Mouse (Mus musculus) heart, adult 2 months (tissue): ENCODE data around the gene Nfe2l2. TPM values are rescaled to one million over a fixed set of nuclear protein-coding genes. Genes with fewer than 3 reads are reported as not detected.
A peak's percentile ranks its signal among the peaks of the same experiment; 100 is the strongest.
"Not testable (repeated sequence)": the region's sequence is repeated elsewhere in the genome, so short reads cannot be mapped to it uniquely, and the experiment has no call there.

Experiments
- DNase-seq, 2 experiments: peaks; one replicate each; pipeline ENCODE4 v3.0.0; 2021
- H3K27ac ChIP-seq: fragments of 200-600 bp; 2 replicates; pipeline ENCODE4 v1.8.1; 2022
- H3K27me3 ChIP-seq: fragments of 200-500 bp; 2 replicates; pipeline ENCODE4 v1.6.1; 2012; ENCODE audit warnings: mild to moderate bottlenecking, low read length, inconsistent platforms, mixed read lengths; ENCODE audit not compliant: control insufficient read depth, insufficient read depth
- H3K36me3 ChIP-seq: fragments of 200-500 bp; 2 replicates; pipeline ENCODE4 v1.6.1; 2012; ENCODE audit warnings: low read length, inconsistent platforms; ENCODE audit not compliant: control insufficient read depth, insufficient read depth
- H3K4me1 ChIP-seq: fragments of 200-500 bp; 2 replicates; pipeline ENCODE4 v1.6.1; 2011; ENCODE audit warnings: low read length; ENCODE audit not compliant: control insufficient read depth, insufficient read depth
- H3K4me3 ChIP-seq: fragments of 200-600 bp; 2 replicates; pipeline ENCODE4 v1.8.1; 2022
- H3K79me2 ChIP-seq: fragments of 200-500 bp; replicated peaks from 2 replicates; pipeline ENCODE4 v1.6.1; 2012; ENCODE audit warnings: mild to moderate bottlenecking, inconsistent platforms, low read length, moderate library complexity, mixed read lengths; ENCODE audit not compliant: control insufficient read depth, insufficient read depth
- H3K9ac ChIP-seq: fragments of 200-500 bp; 2 replicates; pipeline ENCODE4 v1.6.1; 2012; ENCODE audit warnings: low read depth, mild to moderate bottlenecking, control low read depth, inconsistent platforms, low read length, mixed read lengths
- CTCF ChIP-seq: fragments of 200-600 bp; IDR thresholded peaks from 2 replicates; pipeline ENCODE4 v1.8.1; 2022; ENCODE audit warnings: antibody characterized with exemption, mild to moderate bottlenecking, moderate library complexity
- EP300 ChIP-seq: fragments of 200-500 bp; IDR thresholded peaks from 2 replicates; pipeline ENCODE4 v1.6.1; 2011; ENCODE audit warnings: low read depth, low read length, control low read depth; ENCODE audit not compliant: insufficient read depth
- POLR2A ChIP-seq: fragments of 200-500 bp; IDR thresholded peaks from 2 replicates; pipeline ENCODE4 v1.6.1; 2011; ENCODE audit warnings: mild to moderate bottlenecking, low read depth, low read length, control low read depth; ENCODE audit not compliant: insufficient read depth
- WGBS: fragments of 180-500 bp; shearing (Covaris S2); methylation state at CpG from one replicate; pipeline ENCODE4 v1.1.7; 2018; 5-methylcytosine and 5-hydroxymethylcytosine counted together
- intact Hi-C: fragments of 180-260 bp; cut with DNase I; formaldehyde crosslinking; loops from one replicate; pipeline ENCODE4 v1.15.1; 2025
- polyA plus RNA-seq: library from polyadenylated mRNA; depleted of rRNA; stranded (reverse); fragments of >200 nt; gene quantifications from 2 replicates; pipeline ENCODE4 v1.2.3, GENCODE M21; 2012
- total RNA-seq, 2 experiments: library from RNA; stranded (reverse); gene quantifications; 2 replicates each; pipeline ENCODE4 v1.2.3; 2021

Nfe2l2 gene
- total and polyA plus RNA-seq, 3 experiments = 36.5 to 67.1 (median 56.2) TPM

DNA sequence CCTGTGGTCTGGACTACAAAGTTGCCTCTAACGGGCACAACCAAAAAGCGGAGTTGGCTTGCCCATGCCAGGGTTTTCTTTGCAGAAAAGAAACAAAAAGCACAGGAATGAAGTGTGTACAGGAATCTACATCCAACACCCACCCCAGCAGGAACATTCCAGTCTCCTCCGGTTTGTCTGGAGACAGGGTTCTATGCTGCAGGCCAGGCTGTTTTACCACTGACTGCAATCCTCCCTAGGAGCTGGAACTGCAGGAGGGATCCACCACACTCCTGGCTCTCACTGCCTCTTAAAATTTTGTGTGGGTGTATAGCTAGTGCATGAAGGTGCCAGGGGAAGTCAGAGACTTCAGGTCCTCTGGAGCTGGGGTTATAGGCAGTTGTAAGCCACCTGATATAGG is 5.6 kb downstream of the Nfe2l2 start:
- H3K79me2 ChIP-seq = peaks cover 10% of the 10 kb centered on the region
- intact Hi-C loops = no loop called here
- H3K36me3 ChIP-seq = peaks cover 55% of the 10 kb centered on the region
- peaks cover 31% of the 10 kb centered on the region for H3K4me1 ChIP-seq
- no peaks in the 10 kb centered on the region for H3K27me3 ChIP-seq
- TF ChIP-seq CTCF (no peak), POLR2A (no peak), EP300 (no peak)
- no peak overlapping the region; the same call in 1 of the 2 replicates for H3K9ac ChIP-seq
- DNase-seq = no peak
- WGBS = 63% methylated on average over 3 of the region's 3 CpGs
- H3K4me3 ChIP-seq = no peak overlapping the region
- no peak overlapping the region for H3K27ac ChIP-seq

DNA sequence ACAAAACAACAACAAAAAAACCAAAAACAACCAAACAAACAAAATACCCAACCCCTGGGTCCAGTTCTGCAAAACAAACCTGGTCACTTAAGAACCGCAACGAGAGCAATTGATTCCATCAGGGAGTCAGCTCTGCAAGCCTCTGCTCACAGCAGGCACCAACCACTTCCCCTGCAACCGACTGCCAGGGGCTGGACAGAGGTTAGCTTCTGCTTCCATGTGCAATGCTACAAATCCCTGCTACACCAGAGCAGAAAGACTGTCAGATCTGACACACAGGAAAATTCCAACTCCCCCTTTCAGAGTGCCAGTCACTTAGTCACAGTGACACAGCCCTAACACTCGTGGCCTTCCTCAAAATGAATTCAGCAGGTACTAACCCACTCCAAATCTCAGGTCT is 6.4 kb downstream of the Nfe2l2 start:
- DNase-seq = no peak
- H3K9ac ChIP-seq = no peak overlapping the region
- no peak for TF ChIP-seq CTCF
- no peak for TF ChIP-seq EP300
- TF ChIP-seq POLR2A = no peak
- H3K27me3 ChIP-seq = no peaks in the 10 kb centered on the region
- H3K4me1 ChIP-seq = peaks cover 37% of the 10 kb centered on the region
- peaks cover 64% of the 10 kb centered on the region for H3K36me3 ChIP-seq
- H3K79me2 ChIP-seq = peaks cover 12% of the 10 kb centered on the region
- peak overlapping the region; percentile 69 for H3K27ac ChIP-seq
- intact Hi-C loops = no loop called here
- WGBS = 29% methylated on average over 4 of the region's 4 CpGs
- no peak overlapping the region for H3K4me3 ChIP-seq

DNA sequence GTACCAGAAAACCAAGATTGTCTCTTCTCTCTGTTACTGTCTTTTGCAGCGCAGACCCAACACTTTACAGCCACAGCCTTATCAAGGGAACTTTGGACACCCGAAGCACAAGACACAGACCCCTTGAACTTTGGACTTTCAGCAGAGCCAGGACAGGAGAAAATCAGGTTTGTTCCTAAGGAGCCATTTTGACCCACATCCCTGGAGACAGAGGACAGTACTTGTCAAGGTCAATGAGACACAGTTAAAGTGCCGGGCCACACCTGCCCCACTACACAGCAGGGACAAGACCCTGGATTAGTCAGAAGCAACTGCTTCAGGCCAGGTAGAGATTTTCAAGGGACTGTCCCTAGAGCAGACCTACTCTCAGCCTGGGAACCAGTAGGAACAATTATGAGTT is 7.2 kb downstream of the Nfe2l2 start:
- Histone ChIP-seq H3K36me3 (peaks cover 66% of the 10 kb centered on the region), H3K79me2 (peaks cover 13% of the 10 kb centered on the region), H3K27ac (peak overlapping the region; percentile 69), H3K4me1 (peaks cover 43% of the 10 kb centered on the region), H3K9ac (no peak overlapping the region), H3K4me3 (no peak overlapping the region), H3K27me3 (no peaks in the 10 kb centered on the region)
- 57% methylated on average over 3 of the region's 3 CpGs for WGBS
- DNase-seq = no peak
- TF ChIP-seq EP300 (no peak), CTCF (no peak)
- intact Hi-C loops = no loop called here

DNA sequence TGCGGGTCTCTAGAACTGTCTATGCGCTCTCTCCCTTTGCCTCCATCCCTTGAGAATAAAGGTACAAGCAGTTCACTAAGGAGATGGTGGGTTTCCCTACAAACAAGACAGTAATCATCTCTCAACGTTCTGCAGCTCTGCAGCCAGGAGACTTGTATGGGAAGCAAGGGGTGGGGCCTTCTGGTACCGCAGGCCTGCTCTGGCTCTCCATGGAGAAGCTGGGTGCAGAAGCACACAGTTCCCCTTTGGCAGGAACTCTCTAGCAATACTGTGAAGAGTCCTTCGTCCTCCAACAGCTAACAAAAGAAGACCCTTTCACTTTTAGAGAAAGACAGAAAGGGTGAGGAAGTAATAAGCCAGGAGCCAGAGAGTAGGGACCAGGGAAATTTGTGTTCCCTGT is 8.1 kb downstream of the Nfe2l2 start:
- peak in 1 of 2 experiments; percentile 55 for DNase-seq
- intact Hi-C loops = no loop called here

DNA sequence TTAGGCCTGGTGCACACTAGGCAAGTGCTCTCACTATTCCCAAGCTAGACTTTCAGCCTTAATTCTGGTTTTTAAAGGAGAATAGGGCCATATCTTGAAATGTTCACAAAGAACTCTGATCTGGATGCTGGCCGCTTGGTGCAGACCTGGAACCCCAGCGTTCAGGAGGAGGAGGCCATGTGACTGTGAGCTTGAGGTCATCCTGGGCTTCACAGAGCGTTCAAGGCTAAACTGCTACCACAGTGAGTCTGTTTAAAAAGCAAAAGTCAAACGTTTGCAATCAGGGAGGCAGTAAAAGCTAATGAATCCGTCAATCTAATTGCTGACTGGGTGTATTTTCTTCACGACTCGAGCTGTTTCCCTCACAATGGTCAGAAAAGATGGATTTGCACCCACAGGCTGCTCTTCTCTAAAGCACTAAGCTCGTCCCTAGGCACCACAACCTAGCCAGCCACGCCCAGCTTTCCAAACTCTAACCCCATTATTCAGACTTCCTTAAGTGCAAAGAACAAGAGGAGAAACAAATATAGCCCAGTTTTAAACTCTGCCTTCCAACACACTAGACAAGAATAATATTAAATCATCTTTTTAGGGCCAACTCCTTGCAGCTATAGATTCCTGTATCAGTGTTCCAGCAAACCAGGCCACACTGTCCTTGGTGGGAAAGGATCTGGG is 8.6 kb downstream of the Nfe2l2 start:
- H3K79me2 ChIP-seq = peaks cover 15% of the 10 kb centered on the region
- TF ChIP-seq POLR2A (no peak), CTCF (no peak), EP300 (no peak)
- WGBS = 30% methylated on average over 9 of the region's 9 CpGs
- H3K27ac ChIP-seq = peak overlapping the region; percentile 69
- H3K9ac ChIP-seq = no peak overlapping the region
- H3K4me3 ChIP-seq = peak overlapping the region; percentile 8; the same call in 1 of the 2 replicates
- H3K36me3 ChIP-seq = peaks cover 62% of the 10 kb centered on the region
- intact Hi-C loops = no loop called here
- H3K4me1 ChIP-seq = peaks cover 46% of the 10 kb centered on the region
- H3K27me3 ChIP-seq = no peaks in the 10 kb centered on the region
- no peak for DNase-seq

More for the DNA sequence above, 8.1 kb downstream of the Nfe2l2 start:
- no peaks in the 10 kb centered on the region for H3K27me3 ChIP-seq
- H3K4me1 ChIP-seq = peaks cover 46% of the 10 kb centered on the region
- peak overlapping the region; percentile 24; the same call in 1 of the 2 replicates for H3K9ac ChIP-seq
- 28% methylated on average over 5 of the region's 5 CpGs for WGBS
- peaks cover 15% of the 10 kb centered on the region for H3K79me2 ChIP-seq
- peaks cover 65% of the 10 kb centered on the region for H3K36me3 ChIP-seq
- TF ChIP-seq CTCF = 0 out of 2 replicates have a peak, but pooled peaks have one; percentile 2
- no peak for TF ChIP-seq EP300
- peak overlapping the region; percentile 8; the same call in 1 of the 2 replicates for H3K4me3 ChIP-seq
- peak overlapping the region; percentile 69 for H3K27ac ChIP-seq

DNA sequence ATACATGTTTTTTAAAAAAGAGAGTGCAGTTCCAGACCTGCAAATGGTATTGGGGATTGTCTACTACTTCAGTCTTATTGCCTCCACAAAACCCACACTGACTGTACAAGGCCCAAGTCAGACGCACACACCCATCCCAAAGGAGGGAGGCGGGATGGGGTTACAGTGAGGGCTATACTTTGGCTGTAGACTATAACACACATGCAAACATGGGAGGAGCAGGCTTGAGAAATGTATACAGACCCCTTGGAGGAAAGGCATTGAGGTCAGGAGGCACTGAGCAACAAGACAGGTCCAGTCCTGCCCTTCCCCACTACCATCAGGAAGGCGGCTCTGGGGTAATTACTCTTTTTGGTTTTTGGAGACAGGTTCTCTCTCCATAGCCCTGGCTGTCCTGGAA is 9.5 kb downstream of the Nfe2l2 start:
- peaks cover 63% of the 10 kb centered on the region for H3K36me3 ChIP-seq
- H3K9ac ChIP-seq, intact Hi-C loops, H3K27ac ChIP-seq, H3K4me3 ChIP-seq, DNase-seq, H3K27me3 ChIP-seq: not testable (repeated sequence)
- 81% methylated on average over 3 of the region's 3 CpGs for WGBS
- peaks cover 48% of the 10 kb centered on the region for H3K4me1 ChIP-seq
- peaks cover 14% of the 10 kb centered on the region for H3K79me2 ChIP-seq
